Mouse (Mus musculus) ES-Bruce4 (cell line): Measurements from ENCODE around the gene Rimbp2.

Source experiments
- CTCF ChIP-seq: IDR thresholded peaks from one replicate; pipeline ENCODE4 v1.8.1; 2011; ENCODE audit warnings: low read depth, low read length
- EP300 ChIP-seq: IDR thresholded peaks from 2 replicates; pipeline ENCODE4 v1.6.1; 2011; ENCODE audit warnings: low read depth, low read length; ENCODE audit not compliant: insufficient read depth
- POLR2A ChIP-seq: IDR thresholded peaks from one replicate; pipeline ENCODE4 v1.8.1; 2011; ENCODE audit warnings: low read length; ENCODE audit not compliant: insufficient read depth

- no peak for TF ChIP-seq POLR2A
- TF ChIP-seq EP300: no peak
- no peak for TF ChIP-seq CTCF
These were observed 108.3 kb downstream of the Rimbp2 start for GRCm38 (mm10) chr5:128845033-128845432.
